Mouse (Mus musculus) forelimb bud, embryonic 11.5 days (tissue): ENCODE measurements at regions not wholly inside any gene's neighbourhood (a gene's known extent, or its start where the extent isn't known, plus 50 kb on each side); places are given as distances from the start of the nearest gene placed in this dataset.

ENCODE experiments used
- DNase-seq: peaks from one replicate; pipeline ENCODE4 v3.0.0-alpha.2; 2012; ENCODE audit warnings: low read depth, low spot score

GRCm38 (mm10) chr12:49946752-49947260 lies 561.8 kb downstream of the Gm43517 start:
- DNase-seq = no peak

- DNase-seq = no peak
Observed at GRCm38 (mm10) chr12:49950986-49951385, 566.0 kb downstream of the Gm43517 start.

- DNase-seq = peak; percentile 7
Observed at GRCm38 (mm10) chr12:49951821-49952220, 566.8 kb downstream of the Gm43517 start.

- no peak for DNase-seq
Observed at GRCm38 (mm10) chr12:49968072-49968471, 583.1 kb downstream of the Gm43517 start.

- DNase-seq = no peak
Observed at GRCm38 (mm10) chr12:49969546-49969945, 584.6 kb downstream of the Gm43517 start.

DNA sequence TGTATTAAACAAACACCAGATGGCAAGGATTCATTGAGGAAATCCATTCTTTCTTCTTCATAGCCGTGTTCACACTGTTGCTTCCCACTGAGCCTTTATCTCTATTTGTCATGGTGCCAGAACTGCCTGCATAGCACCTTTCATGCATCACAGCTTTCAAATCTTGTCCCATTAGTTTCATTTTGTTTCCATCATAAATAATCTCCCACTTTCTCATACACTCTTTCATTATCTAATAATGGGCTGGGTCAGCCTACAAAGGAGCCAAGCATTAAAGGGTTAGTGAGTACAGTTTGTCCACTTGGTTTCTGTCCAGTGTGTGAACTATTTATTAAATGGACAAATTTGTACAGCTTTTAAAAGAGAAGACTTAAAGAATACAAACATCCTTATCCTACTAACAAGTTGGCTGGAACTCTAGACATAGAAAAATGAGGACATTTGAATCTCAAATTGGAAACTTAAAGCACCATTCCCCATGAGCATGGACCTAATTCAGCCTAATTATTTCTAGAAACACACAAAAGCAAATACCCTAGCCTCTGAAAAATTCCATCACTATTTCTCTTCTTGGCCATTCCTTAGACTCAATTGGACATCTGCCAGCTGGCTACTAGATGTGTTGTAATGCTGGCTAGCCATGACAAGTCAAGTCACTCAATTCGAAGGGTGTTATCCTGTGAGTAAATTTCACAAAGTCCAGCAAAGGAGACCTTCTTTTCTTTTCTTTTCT lies 589.8 kb downstream of the Gm43517 start:
- DNase-seq = no peak

GRCm38 (mm10) chr12:49975553-49975952 lies 590.6 kb downstream of the Gm43517 start:
- no peak for DNase-seq

- no peak for DNase-seq
Observed at GRCm38 (mm10) chr12:49992501-49993079, 607.6 kb downstream of the Gm43517 start.

DNA sequence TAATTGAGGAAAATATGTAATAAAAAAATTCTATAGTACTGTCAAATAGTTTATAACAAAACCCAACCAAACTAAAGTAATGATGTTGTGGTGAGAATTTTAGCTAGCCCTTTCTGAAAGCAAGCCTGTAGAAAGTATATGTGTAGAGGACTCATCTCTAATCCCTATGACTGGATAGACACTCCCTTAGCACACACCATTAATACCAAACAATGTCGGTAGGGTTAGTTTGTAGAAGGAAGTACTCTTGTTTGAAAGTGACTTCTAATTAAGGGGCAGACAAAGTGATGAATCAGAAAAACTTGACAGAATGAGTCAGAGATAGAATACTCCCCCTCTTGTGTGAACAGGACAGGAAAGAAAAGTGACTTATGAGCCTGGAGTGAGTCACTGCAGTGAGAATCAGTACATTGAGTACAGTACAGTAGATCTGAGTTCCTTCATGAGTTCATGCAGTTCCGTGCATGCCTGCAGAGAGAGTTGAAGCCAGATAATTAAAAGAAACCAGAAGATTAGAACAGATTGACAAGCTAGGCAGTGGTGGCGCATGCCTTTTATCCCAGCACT lies 610.0 kb downstream of the Prkd1 start:
- no peak for DNase-seq

GRCm38 (mm10) chr12:50061286-50061685 lies 587.6 kb downstream of the Prkd1 start:
- no peak for DNase-seq

DNA sequence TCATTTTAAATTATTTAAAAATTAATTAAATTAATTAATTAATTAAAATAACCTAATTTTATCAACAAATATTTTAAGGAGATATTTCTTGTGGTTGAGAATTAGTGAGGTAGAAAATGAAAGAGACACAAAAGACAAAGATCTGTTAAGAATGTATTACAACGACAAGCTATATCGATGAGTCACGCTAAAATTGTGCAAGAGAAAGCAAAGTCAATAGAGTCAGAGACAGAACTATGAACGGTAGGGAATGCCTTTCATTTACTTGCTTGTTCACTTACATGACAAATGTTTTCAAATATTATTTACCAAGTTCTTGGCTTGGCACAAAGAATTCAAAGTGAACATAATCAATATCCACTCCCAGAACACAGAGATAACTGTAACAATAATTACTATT lies 582.5 kb downstream of the Prkd1 start:
- no peak for DNase-seq

GRCm38 (mm10) chr12:50071797-50072196 lies 577.1 kb downstream of the Prkd1 start:
- DNase-seq = no peak

DNA sequence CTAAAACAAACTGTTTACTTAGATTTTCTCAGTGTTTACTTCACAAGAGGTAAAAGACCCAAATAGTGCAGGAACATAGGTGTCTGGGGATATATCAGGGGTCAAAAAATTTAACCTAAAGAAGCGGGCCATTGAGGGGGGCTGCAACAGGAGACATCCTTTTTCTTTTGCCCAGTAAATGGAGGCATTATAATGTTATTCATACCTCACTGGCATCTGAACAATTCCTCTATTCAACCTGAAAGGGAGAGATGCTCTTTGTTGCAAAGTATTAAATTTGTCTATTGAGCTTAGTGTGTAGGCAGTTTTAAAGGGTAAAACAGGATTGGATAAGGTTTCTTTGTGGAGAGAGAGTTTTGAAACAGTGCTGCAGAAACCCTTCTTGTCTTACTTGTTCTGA lies 576.5 kb downstream of the Prkd1 start:
- no peak for DNase-seq

DNA sequence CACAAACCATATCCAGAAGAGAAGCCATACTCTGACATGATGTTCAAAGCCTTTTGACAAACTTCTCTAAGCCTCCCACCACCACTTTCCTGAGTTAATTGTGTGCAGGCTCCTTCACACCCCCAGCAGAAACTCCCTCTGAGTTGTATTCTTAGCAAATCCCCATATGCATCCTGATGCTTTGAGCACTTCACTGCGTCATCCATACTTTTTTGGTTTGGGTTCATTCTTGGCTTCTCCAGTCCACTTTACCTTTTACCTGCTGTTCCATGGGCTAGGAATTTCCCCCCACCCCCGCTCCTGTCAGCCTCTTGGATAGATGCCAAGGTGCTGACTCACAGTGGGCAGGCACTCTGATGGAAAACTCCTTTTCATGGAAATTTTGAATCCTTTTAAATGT lies 575.2 kb downstream of the Prkd1 start:
- DNase-seq = no peak

DNA sequence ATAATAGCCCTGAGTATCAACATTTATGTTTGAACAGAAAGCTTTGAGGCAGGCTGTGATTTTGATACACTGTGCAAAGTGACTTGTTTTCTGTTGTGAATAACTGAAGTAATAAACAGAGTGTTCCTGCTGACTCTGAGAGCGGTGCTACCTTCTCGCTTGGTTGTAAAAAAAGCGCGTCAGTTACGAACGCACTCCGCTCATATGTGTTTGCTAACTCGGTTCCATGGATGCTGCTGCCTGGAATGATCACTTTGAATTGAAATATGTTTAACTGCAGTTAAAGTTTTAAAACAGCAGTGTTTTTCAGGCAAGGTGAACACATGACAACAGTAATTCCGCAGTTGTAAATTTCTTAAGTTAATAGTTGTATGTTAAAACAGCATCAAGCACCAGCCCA lies 567.7 kb downstream of the Prkd1 start:
- DNase-seq = no peak

- no peak for DNase-seq
Observed at GRCm38 (mm10) chr12:50081571-50081970, 567.3 kb downstream of the Prkd1 start.

GRCm38 (mm10) chr12:50084517-50084916 lies 564.4 kb downstream of the Prkd1 start:
- no peak for DNase-seq

- no peak for DNase-seq
Observed at GRCm38 (mm10) chr12:50111246-50112044, 537.5 kb downstream of the Prkd1 start.

- no peak for DNase-seq
Observed at GRCm38 (mm10) chr12:50112081-50112491, 536.8 kb downstream of the Prkd1 start.

DNA sequence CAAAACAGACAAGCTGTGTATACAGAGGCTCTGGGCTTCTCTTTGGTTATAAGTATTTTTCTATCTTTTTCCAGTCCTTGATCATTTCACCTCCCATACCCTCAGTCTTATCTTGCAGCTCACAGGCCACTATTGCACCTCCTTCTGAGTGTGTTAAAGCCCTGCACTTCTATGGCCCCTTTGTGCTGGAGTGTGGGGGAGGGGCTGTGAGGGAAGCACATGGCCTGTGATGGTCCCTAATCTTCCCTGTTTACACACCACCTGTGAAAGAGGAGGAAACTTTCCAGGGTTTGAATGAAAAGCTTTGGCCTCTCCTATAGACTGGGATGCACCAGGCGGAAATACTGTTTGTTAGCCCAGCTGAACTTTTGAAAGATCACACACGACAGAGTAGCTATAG lies 533.0 kb downstream of the Prkd1 start:
- DNase-seq = no peak

GRCm38 (mm10) chr12:50118346-50118745 lies 530.6 kb downstream of the Prkd1 start:
- no peak for DNase-seq

GRCm38 (mm10) chr12:50122145-50122544 lies 526.8 kb downstream of the Prkd1 start:
- DNase-seq = no peak
